Mouse (Mus musculus): ENCODE data around the gene Rps6ka5.

DNA sequence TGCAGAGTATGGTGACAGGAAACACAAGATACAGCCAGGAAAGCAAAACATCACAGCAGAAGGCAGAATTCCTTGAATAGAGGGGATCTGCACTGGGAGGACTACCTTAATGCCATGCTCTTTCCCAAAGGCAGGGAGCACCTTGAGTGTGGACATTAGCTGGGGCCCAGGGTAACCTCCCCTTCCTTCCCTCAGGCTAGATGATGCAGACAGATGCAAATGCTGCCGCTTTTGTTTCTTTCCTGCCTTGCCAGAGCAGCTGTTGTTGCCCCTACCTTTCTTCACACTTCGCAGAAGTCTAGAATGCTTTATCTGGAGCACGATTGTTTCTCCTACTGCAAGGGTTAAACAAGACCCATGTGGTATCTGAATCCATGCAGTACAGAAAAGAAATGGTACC, 34.6 kb downstream of the Rps6ka5 start:
- TF ChIP-seq CTCF (IDR thresholded peaks at IDR 0.05; ENCODE audit: low read depth, low read length) = no peak
- no peak for TF ChIP-seq POLR2A (IDR thresholded peaks at IDR 0.05; ENCODE audit: extremely low read depth, insufficient read depth, low read length)

Data from liver, adult 2 months (tissue).